Mouse (Mus musculus): ENCODE data around the gene Wdr48. TPM values are rescaled to one million over a fixed set of nuclear protein-coding genes. Genes with fewer than 3 reads are reported as not detected.

Wdr48 gene
- polyA plus RNA-seq (2016; fragmentation: Nextera tagmentation; extraction: Ambion mirVana): 32.9 and 33.7 TPM in 2 replicates

- 4% methylated on average over 34 of the region's 34 CpGs for WGBS (ENCODE audit: insufficient replicate concordance)
- Histone ChIP-seq H3K4me1 (peaks cover 25% of the 10 kb centered on the region), H3K9ac (peak within 1 kb of the TSS; percentile 93), H3K4me2 (peak within 1 kb of the TSS; percentile 93), H3K36me3 (peaks cover 15% of the 10 kb centered on the region), H3K27me3 (replicated peaks) (no peaks in the 10 kb centered on the region), H3K27ac (peak within 1 kb of the TSS; percentile 84), H3K4me3 (peak within 1 kb of the TSS; percentile 97), H3K9me3 (replicated peaks) (no peaks in the 10 kb centered on the region)
- peak; percentile 99 for ATAC-seq
These were observed at the start of gene Wdr48 for GRCm38 (mm10) chr9:119894339-119895009. Gene Wdr48 (plus strand): TSS chr9:119894878.

DNA sequence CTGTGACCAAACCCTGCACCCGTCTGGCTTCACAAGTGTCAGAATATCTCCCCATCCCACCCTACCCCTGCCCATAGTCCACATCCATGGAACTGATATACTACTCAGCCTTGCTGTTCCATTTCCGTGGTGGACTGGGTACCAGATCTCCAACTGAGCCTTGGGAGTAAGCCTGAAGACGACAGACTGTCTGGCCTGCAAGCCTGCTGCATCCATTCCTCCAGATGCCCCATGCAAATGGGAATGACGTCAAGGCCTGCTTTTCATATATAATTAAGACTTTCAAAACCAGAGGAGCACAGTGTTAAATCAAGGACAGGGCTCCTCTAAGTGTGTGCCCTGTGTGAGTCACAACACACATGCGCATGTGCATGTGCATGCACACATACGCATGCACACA, 47.5 kb upstream of the Wdr48 start:
- no peaks in the 10 kb centered on the region for H3K27me3 ChIP-seq (replicated peaks)
- H3K27ac ChIP-seq: no peak overlapping the region
- H3K4me2 ChIP-seq: no peak overlapping the region
- ATAC-seq: no peak
- no peak overlapping the region for H3K9ac ChIP-seq
- no peaks in the 10 kb centered on the region for H3K36me3 ChIP-seq
- H3K4me3 ChIP-seq: no peak overlapping the region
- H3K4me1 ChIP-seq: peaks cover 5% of the 10 kb centered on the region; the same call in 1 of the 2 replicates
- 68% methylated on average over 6 of the region's 6 CpGs for WGBS (ENCODE audit: insufficient replicate concordance)
- no peaks in the 10 kb centered on the region for H3K9me3 ChIP-seq (replicated peaks)

DNA sequence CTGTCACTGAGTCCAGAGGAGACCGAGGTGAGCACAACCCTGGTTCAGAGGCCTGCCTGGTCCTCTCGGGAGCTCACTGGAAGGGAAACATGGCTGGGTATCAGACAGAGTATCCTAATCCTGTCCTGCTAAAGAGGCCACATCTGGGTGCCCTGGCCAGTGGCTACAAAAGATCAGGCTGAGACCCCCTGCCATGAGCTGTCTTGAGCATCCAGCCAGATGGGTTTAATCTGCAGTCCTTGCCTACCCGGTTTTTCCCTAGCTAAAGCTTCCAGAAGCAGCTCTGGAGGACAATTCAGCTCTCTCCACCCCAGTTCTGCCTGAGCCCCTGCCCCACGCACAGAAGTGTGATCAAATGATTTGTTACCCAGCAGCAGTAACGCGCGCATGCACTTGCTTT, 46.0 kb upstream of the Wdr48 start:
- Histone ChIP-seq H3K9ac (no peak overlapping the region), H3K9me3 (replicated peaks) (no peaks in the 10 kb centered on the region), H3K4me2 (no peak overlapping the region), H3K27me3 (replicated peaks) (no peaks in the 10 kb centered on the region), H3K4me1 (no peaks in the 10 kb centered on the region), H3K27ac (no peak overlapping the region), H3K4me3 (no peak overlapping the region), H3K36me3 (no peaks in the 10 kb centered on the region)
- WGBS (ENCODE audit: insufficient replicate concordance): 39% methylated on average over 7 of the region's 7 CpGs
- ATAC-seq: no peak

DNA sequence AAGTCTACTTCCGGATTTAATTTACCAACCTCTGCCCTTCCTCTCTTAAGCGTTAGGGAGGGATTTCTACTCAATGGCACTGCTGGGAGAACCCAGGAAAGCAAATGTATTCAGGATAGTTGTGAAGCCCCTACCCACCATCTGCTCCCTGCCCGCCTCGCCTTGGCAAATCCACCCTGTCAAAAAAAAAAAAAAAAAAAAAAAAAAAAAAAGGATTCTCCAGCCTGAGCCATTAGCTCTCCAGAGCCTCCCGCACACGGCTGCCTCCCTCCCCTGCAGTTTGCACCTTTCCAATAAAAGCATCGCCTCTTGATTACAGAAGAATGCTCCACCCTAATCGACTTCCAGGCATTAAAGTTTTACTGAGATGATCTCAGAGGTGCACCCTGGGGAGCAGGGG, 45.5 kb upstream of the Wdr48 start:
- 28% methylated on average over 8 of the region's 8 CpGs for WGBS (ENCODE audit: insufficient replicate concordance)
- no peak for ATAC-seq
- no peak overlapping the region for H3K9ac ChIP-seq
- no peaks in the 10 kb centered on the region for H3K27me3 ChIP-seq (replicated peaks)
- H3K4me1 ChIP-seq: no peaks in the 10 kb centered on the region
- no peak overlapping the region for H3K4me2 ChIP-seq
- H3K27ac ChIP-seq: no peak overlapping the region
- no peaks in the 10 kb centered on the region for H3K36me3 ChIP-seq
- no peak overlapping the region for H3K4me3 ChIP-seq
- H3K9me3 ChIP-seq (replicated peaks): no peaks in the 10 kb centered on the region

DNA sequence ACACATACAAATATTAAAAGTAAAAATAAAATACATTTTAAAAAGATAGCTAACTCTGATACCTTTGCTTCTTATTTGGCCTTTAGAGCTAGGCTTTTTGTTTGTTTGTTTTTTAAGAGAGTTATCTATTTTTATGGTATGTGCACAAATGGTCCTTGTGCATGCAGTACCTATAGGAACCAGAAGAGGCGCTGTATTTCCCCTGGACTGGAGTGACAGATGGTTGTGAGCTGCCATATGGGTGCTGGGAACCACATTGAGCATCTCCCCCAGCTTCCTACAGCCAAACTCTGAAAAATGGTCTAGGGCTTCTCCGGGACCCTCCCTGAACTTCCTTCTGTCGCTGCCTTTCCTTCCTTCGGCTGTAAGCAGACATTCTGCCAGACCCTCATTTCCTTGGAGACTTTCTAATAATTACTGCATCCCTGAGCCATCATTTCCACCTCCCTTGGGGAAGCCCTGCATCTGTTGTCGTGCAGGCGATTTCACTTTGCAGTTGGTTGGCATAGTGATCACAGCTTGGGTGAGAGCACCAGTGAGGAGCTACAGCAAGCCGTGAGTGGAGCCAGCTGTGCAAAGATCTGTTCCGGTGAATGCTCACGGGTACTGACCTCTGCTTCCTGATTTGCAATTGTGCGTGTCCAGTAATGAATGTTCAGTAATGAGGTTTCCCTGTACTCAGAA, 42.2 kb upstream of the Wdr48 start:
- Histone ChIP-seq H3K27me3 (replicated peaks) (no peaks in the 10 kb centered on the region), H3K9ac (no peak overlapping the region), H3K4me2 (no peak overlapping the region), H3K4me1 (no peaks in the 10 kb centered on the region), H3K27ac (no peak overlapping the region), H3K4me3 (no peak overlapping the region), H3K36me3 (no peaks in the 10 kb centered on the region), H3K9me3 (replicated peaks) (no peaks in the 10 kb centered on the region)
- no peak for ATAC-seq
- WGBS (ENCODE audit: insufficient replicate concordance): 69% methylated on average over 10 of the region's 10 CpGs

GRCm38 (mm10) chr9:119853071-119853846, 41.4 kb upstream of the Wdr48 start:
- Histone ChIP-seq H3K4me2 (no peak overlapping the region), H3K27ac (no peak overlapping the region), H3K4me1 (no peaks in the 10 kb centered on the region), H3K36me3 (no peaks in the 10 kb centered on the region), H3K4me3 (no peak overlapping the region), H3K27me3 (replicated peaks) (no peaks in the 10 kb centered on the region), H3K9me3 (replicated peaks) (no peaks in the 10 kb centered on the region), H3K9ac (no peak overlapping the region)
- 58% methylated on average over 2 of the region's 2 CpGs for WGBS (ENCODE audit: insufficient replicate concordance)
- no peak for ATAC-seq

DNA sequence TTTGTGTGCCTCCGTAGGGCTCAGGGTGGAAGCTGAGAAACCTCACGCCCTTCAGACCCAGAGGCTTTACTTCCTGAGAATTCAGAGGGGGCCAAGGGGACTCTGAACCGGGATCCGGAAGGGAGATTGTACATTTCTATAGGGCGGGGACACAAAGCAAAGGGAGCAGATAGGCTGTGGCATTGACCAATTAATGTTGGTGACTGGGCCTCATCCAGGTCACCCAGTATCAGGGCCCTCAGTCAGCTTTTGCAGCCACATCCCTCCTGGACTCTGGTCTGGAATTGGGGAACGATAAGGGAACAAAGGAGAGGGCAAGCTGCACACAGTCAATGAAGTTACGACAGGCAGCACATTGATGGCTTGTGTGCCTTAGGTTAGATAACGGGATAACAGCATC, 40.5 kb upstream of the Wdr48 start:
- no peak for ATAC-seq
- H3K27ac ChIP-seq: no peak overlapping the region
- 60% methylated on average over 8 of the region's 8 CpGs for WGBS (ENCODE audit: insufficient replicate concordance)

DNA sequence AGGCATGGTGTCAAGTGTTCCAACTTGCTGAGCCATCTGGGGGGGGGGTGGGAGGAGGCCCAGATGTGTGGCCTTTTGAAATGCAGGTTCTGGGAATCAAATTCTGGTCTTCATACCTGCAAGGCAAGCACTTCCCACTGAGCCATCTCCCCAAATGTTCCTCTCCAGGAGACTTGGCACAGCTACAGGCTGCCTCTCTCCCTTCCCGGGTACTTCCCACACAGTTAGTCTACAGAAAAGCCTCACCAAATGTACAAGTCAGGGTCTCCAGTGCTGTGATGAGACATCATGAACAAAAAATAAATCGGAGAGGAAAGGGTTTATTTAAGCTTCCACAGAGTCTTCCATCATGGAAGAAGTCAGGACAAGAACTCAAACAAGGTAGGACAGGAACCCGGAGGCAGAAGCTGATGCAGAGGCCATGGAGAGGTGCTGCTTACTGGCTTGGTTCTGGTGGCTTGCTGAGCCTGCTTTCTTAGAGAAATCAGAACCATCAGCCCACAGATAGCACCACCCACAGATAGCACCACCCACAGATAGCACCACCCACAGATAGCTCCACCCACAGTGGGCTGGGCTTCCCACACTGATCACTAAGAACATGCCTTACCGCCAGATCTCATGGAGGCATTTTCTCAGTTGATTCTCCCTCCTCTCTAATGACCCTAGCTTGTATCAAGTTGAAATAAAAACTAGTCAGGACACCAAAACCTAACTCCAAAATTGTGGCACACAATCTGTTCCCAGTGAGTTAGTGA, 7.4 kb upstream of the Wdr48 start:
- Histone ChIP-seq H3K4me3 (no peak overlapping the region), H3K4me1 (peaks cover 6% of the 10 kb centered on the region; the same call in 1 of the 2 replicates), H3K9me3 (replicated peaks) (no peaks in the 10 kb centered on the region), H3K9ac (no peak overlapping the region), H3K27me3 (replicated peaks) (no peaks in the 10 kb centered on the region), H3K36me3 (no peaks in the 10 kb centered on the region), H3K4me2 (no peak overlapping the region), H3K27ac (no peak overlapping the region)
- ATAC-seq: 0 out of 2 replicates have a peak, but pooled peaks have one; percentile 32
- 61% methylated on average over 4 of the region's 4 CpGs for WGBS (ENCODE audit: insufficient replicate concordance)

More for the DNA sequence above, 40.5 kb upstream of the Wdr48 start:
- Histone ChIP-seq H3K27me3 (replicated peaks) (no peaks in the 10 kb centered on the region), H3K36me3 (no peaks in the 10 kb centered on the region), H3K4me2 (no peak overlapping the region), H3K9me3 (replicated peaks) (no peaks in the 10 kb centered on the region), H3K9ac (no peak overlapping the region), H3K4me3 (no peak overlapping the region), H3K4me1 (no peaks in the 10 kb centered on the region)

- H3K36me3 ChIP-seq: no peaks in the 10 kb centered on the region
- H3K9me3 ChIP-seq (replicated peaks): no peaks in the 10 kb centered on the region
- no peak overlapping the region for H3K4me3 ChIP-seq
- ATAC-seq: no peak
- no peaks in the 10 kb centered on the region for H3K27me3 ChIP-seq (replicated peaks)
- peaks cover 8% of the 10 kb centered on the region; the same call in 1 of the 2 replicates for H3K4me1 ChIP-seq
- no peak overlapping the region for H3K9ac ChIP-seq
- no peak overlapping the region for H3K4me2 ChIP-seq
- WGBS (ENCODE audit: insufficient replicate concordance): 66% methylated on average over 2 of the region's 2 CpGs
- no peak overlapping the region for H3K27ac ChIP-seq
These were observed 5.8 kb upstream of the Wdr48 start for GRCm38 (mm10) chr9:119888843-119889246.

GRCm38 (mm10) chr9:119889446-119889845, 5.2 kb upstream of the Wdr48 start:
- WGBS (ENCODE audit: insufficient replicate concordance): 74% methylated on average over 9 of the region's 9 CpGs
- H3K4me3 ChIP-seq: no peak overlapping the region
- no peaks in the 10 kb centered on the region for H3K36me3 ChIP-seq
- no peak overlapping the region for H3K4me2 ChIP-seq
- H3K9ac ChIP-seq: no peak overlapping the region
- ATAC-seq: no peak
- no peaks in the 10 kb centered on the region for H3K9me3 ChIP-seq (replicated peaks)
- no peaks in the 10 kb centered on the region for H3K27me3 ChIP-seq (replicated peaks)
- no peak overlapping the region for H3K27ac ChIP-seq
- peaks cover 14% of the 10 kb centered on the region for H3K4me1 ChIP-seq

GRCm38 (mm10) chr9:119890692-119891091, 4.0 kb upstream of the Wdr48 start:
- H3K4me1 ChIP-seq: peaks cover 19% of the 10 kb centered on the region

More at GRCm38 (mm10) chr9:119890692-119891091, 4.0 kb upstream of the Wdr48 start:
- no peak for ATAC-seq
- Histone ChIP-seq H3K27me3 (replicated peaks) (no peaks in the 10 kb centered on the region), H3K9me3 (replicated peaks) (no peaks in the 10 kb centered on the region), H3K4me2 (no peak overlapping the region), H3K9ac (no peak overlapping the region), H3K4me3 (no peak overlapping the region), H3K36me3 (no peaks in the 10 kb centered on the region), H3K27ac (no peak overlapping the region)
- WGBS (ENCODE audit: insufficient replicate concordance): 51% methylated on average over 2 of the region's 2 CpGs
